Mouse (Mus musculus) G1E (cell line): ENCODE measurements at regions not wholly inside any gene's neighbourhood (a gene's known extent, or its start where the extent isn't known, plus 50 kb on each side); places are given as distances from the start of the nearest gene placed in this dataset.

Experiments used
- ATAC-seq: 2 replicates; pipeline ENCODE4 v1.8.0; 2016; ENCODE audit warnings: mild to moderate bottlenecking; ENCODE audit not compliant: insufficient number of reproducible peaks, poor library complexity, low FRiP score, severe bottlenecking; ENCODE audit errors: extremely low read depth
- DNase-seq: peaks from one replicate; pipeline ENCODE4 v3.0.0; 2012; ENCODE audit warnings: low spot score
- H3K27me3 ChIP-seq: 2 replicates; pipeline ENCODE4 v1.6.1; 2012; ENCODE audit warnings: mild to moderate bottlenecking, low read length, inconsistent platforms; ENCODE audit not compliant: insufficient read depth
- H3K36me3 ChIP-seq: replicated peaks from 2 replicates; pipeline ENCODE3; 2012; ENCODE audit warnings: mild to moderate bottlenecking, inconsistent platforms
- H3K4me1 ChIP-seq: 2 replicates; pipeline ENCODE4 v1.6.1; 2012; ENCODE audit warnings: low read depth, low read length, inconsistent platforms, mixed read lengths; ENCODE audit not compliant: insufficient read depth
- H3K4me3 ChIP-seq: 2 replicates; pipeline ENCODE4 v1.5.1; 2012; ENCODE audit warnings: low read depth, mild to moderate bottlenecking, inconsistent platforms, low read length, moderate library complexity, mixed read lengths
- H3K9me3 ChIP-seq: replicated peaks from 2 replicates; pipeline ENCODE4 v1.6.1; 2012; ENCODE audit warnings: inconsistent platforms
- CTCF ChIP-seq: IDR thresholded peaks from 2 replicates; pipeline ENCODE4 v1.5.1; 2012; ENCODE audit warnings: low read depth, low read length, inconsistent platforms, mixed read lengths
- GATA1 ChIP-seq: IDR thresholded peaks from 2 replicates; pipeline ENCODE4 v1.6.1; 2012; ENCODE audit warnings: borderline replicate concordance, low read length, inconsistent platforms, mixed read lengths
- GATA2 ChIP-seq: IDR thresholded peaks from 2 replicates; pipeline ENCODE4 v1.6.1; 2012; ENCODE audit warnings: low read depth, low read length, inconsistent platforms, borderline replicate concordance
- POLR2AphosphoS5 ChIP-seq: IDR thresholded peaks from 2 replicates; pipeline ENCODE4 v1.6.1; 2012; ENCODE audit warnings: low read depth, low read length, inconsistent platforms; ENCODE audit not compliant: insufficient replicate concordance
- TAL1 ChIP-seq: conservative IDR thresholded peaks from 2 replicates; pipeline ENCODE4 v1.6.1; 2012; ENCODE audit warnings: low read depth, low read length, inconsistent platforms, mixed read lengths

GRCm38 (mm10) chr3:144299239-144299638 lies 94.2 kb upstream of the Lmo4 start:
- Histone ChIP-seq H3K4me3 (no peak overlapping the region), H3K4me1 (no peaks in the 10 kb centered on the region), H3K27me3 (peaks cover 2% of the 10 kb centered on the region; the same call in 1 of the 2 replicates), H3K36me3 (no peaks in the 10 kb centered on the region), H3K9me3 (no peaks in the 10 kb centered on the region)
- no peak for DNase-seq
- TF ChIP-seq GATA1 (no peak), GATA2 (no peak), POLR2AphosphoS5 (no peak), CTCF (no peak), TAL1 (no peak)
- no peak for ATAC-seq

- DNase-seq (no peak), ATAC-seq (no peak)
- TF ChIP-seq GATA1: no peak
- TF ChIP-seq CTCF: no peak
- TF ChIP-seq GATA2: no peak
- TF ChIP-seq POLR2AphosphoS5: no peak
- TF ChIP-seq TAL1: no peak
- H3K27me3 ChIP-seq: no peaks in the 10 kb centered on the region
- no peak overlapping the region for H3K4me3 ChIP-seq
- no peaks in the 10 kb centered on the region for H3K36me3 ChIP-seq
- H3K9me3 ChIP-seq: no peaks in the 10 kb centered on the region
- H3K4me1 ChIP-seq: no peaks in the 10 kb centered on the region
Observed at GRCm38 (mm10) chr3:144289489-144289888, 84.5 kb upstream of the Lmo4 start.

GRCm38 (mm10) chr3:144286100-144286499 lies 81.1 kb upstream of the Lmo4 start:
- TF ChIP-seq CTCF (no peak), TAL1 (no peak), POLR2AphosphoS5 (no peak), GATA2 (no peak), GATA1 (no peak)
- ATAC-seq: no peak
- H3K4me3 ChIP-seq: no peak overlapping the region

GRCm38 (mm10) chr3:144284326-144284725 lies 79.3 kb upstream of the Lmo4 start:
- DNase-seq: no peak
- H3K4me1 ChIP-seq: no peaks in the 10 kb centered on the region
- H3K4me3 ChIP-seq: no peak overlapping the region
- no peaks in the 10 kb centered on the region for H3K9me3 ChIP-seq
- TF ChIP-seq GATA2 (no peak), POLR2AphosphoS5 (no peak), TAL1 (no peak), CTCF (no peak), GATA1 (no peak)
- no peak for ATAC-seq
- peaks cover 3% of the 10 kb centered on the region; the same call in 1 of the 2 replicates for H3K27me3 ChIP-seq
- no peaks in the 10 kb centered on the region for H3K36me3 ChIP-seq

More at GRCm38 (mm10) chr3:144286100-144286499, 81.1 kb upstream of the Lmo4 start:
- H3K27me3 ChIP-seq: no peaks in the 10 kb centered on the region
- DNase-seq: no peak
- no peaks in the 10 kb centered on the region for H3K9me3 ChIP-seq
- H3K36me3 ChIP-seq: no peaks in the 10 kb centered on the region
- H3K4me1 ChIP-seq: no peaks in the 10 kb centered on the region

GRCm38 (mm10) chr3:144273115-144273514 lies 68.1 kb upstream of the Lmo4 start:
- ATAC-seq (no peak), DNase-seq (no peak)
- Histone ChIP-seq H3K36me3 (no peaks in the 10 kb centered on the region), H3K27me3 (peaks cover 5% of the 10 kb centered on the region; the same call in 1 of the 2 replicates), H3K4me1 (no peaks in the 10 kb centered on the region), H3K9me3 (no peaks in the 10 kb centered on the region), H3K4me3 (no peak overlapping the region)
- TF ChIP-seq CTCF (no peak), POLR2AphosphoS5 (no peak), GATA1 (no peak), TAL1 (no peak), GATA2 (no peak)

- H3K4me3 ChIP-seq: no peak overlapping the region
- DNase-seq (no peak), ATAC-seq (no peak)
- H3K4me1 ChIP-seq: no peaks in the 10 kb centered on the region
- H3K9me3 ChIP-seq: no peaks in the 10 kb centered on the region
- H3K27me3 ChIP-seq: peaks cover 5% of the 10 kb centered on the region; the same call in 1 of the 2 replicates
- no peak for TF ChIP-seq GATA1
- TF ChIP-seq CTCF: no peak
- TF ChIP-seq TAL1: no peak
- TF ChIP-seq GATA2: no peak
- no peak for TF ChIP-seq POLR2AphosphoS5
- H3K36me3 ChIP-seq: no peaks in the 10 kb centered on the region
Observed at GRCm38 (mm10) chr3:144270206-144270605, 65.2 kb upstream of the Lmo4 start.
